Mouse (Mus musculus) bone marrow macrophage, adult 2 months (primary cell): ENCODE data around the gene Map4k5. TPM values are rescaled to one million over a fixed set of nuclear protein-coding genes. Genes with fewer than 3 reads are reported as not detected.

ENCODE experiments used
- H3K27ac ChIP-seq: 2 replicates; pipeline ENCODE4 v1.5.1; 2012; ENCODE audit warnings: low read depth, low read length; ENCODE audit not compliant: insufficient read depth
- H3K4me1 ChIP-seq: 2 replicates; pipeline ENCODE4 v1.6.1; 2012; ENCODE audit warnings: low read length; ENCODE audit not compliant: control insufficient read depth, insufficient read depth
- H3K4me3 ChIP-seq: 2 replicates; pipeline ENCODE4 v1.5.1; 2012; ENCODE audit warnings: mild to moderate bottlenecking, low read length, moderate library complexity; ENCODE audit not compliant: insufficient read depth
- CTCF ChIP-seq: IDR thresholded peaks from 2 replicates; pipeline ENCODE4 v1.5.1; 2012; ENCODE audit warnings: low read depth, mild to moderate bottlenecking, low read length, moderate library complexity
- POLR2A ChIP-seq: IDR thresholded peaks from 2 replicates; pipeline ENCODE4 v1.6.1; 2012; ENCODE audit warnings: mild to moderate bottlenecking, low read depth, low read length, borderline replicate concordance
- polyA plus RNA-seq: library from polyadenylated mRNA; stranded (reverse); fragments of >200 nt; gene quantifications from 2 replicates; pipeline ENCODE4 v1.2.4, GENCODE M21; 2012; ENCODE audit not compliant: missing spikeins, insufficient read depth, insufficient read length

Map4k5 gene
- polyA plus RNA-seq, 1 experiment = 8.2 TPM

DNA sequence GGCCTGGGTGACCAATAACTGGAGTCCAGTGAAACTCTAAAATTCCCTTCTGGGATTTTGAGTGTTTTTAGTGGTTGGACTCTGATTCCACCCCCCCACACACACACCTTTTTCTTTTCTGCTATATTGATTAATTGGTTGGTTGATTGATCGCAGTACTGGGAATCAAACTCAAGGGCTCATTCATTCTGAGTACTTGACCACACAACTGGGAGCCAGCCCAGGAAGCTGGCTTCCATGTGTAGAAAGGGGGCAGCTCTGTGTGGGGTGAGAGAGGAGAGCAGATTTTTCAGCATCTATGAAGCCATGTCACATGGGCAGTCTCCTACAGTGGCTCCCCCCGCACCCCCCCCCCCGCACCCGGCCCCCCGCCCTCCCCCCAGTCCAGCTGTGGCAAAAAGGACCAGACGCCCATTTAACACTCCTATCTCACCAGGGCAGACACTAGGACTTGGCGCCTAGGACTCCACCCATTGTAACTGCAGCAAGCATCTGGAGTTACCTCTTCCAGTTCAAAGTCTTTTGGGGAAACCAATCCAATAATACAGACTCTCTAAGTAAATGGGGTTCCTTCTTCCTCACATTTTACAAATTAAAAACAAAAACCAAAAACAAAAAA, 133.6 kb downstream of the Map4k5 start:
- no peak for TF ChIP-seq POLR2A
- no peak for TF ChIP-seq CTCF
- H3K4me3 ChIP-seq = no peak overlapping the region

DNA sequence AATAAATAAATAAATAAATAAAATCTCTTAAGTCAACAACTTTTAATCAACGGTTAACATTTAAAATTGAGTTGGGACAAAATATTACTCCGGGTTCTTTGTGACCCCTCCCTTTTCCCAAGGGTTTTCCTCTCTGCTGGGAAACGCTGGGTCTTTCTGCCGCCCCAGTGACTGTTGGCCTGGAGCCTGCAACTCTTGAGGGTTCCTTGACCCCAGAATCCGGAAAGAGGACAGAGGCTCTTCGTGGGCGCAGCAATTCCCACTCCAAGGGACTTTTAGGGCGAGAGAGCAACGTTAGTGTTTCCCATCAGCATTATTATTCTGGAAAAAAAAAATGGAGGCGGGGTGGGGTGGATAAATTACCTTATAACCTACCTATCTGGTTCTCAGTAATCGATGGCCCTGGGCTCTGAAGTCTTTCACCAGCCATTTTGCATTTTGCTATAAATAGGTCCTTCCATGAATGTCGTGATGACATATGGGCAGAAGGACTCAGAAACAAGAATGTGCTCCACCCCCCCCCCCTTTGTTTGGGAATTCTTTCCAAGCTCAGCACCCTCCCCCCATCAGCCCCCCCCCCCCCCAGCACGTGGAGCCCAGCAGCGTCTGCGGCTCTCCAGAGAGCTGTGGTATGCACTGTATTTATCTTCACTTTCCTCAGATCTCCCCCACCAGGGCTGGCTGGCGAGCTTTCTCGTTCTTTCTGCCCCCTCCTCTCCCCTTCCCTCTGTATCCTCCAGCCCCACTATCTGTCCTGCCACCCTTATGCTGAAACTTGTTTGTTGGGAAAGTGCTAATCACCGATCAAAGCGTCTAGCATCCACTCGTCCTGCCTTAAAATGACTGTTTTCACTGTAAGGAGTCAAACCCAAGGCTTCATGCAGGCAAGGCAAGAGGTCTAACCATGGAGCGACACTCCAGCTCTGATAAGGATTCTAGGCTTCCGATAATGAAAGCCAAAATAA, 134.5 kb downstream of the Map4k5 start:
- Histone ChIP-seq H3K27ac (no peak overlapping the region), H3K4me3 (no peak overlapping the region), H3K4me1 (peaks cover 2% of the 10 kb centered on the region; the same call in 1 of the 2 replicates)
- no peak for TF ChIP-seq POLR2A
- TF ChIP-seq CTCF = no peak

More for the DNA sequence above, 133.6 kb downstream of the Map4k5 start:
- Histone ChIP-seq H3K4me1 (peaks cover 2% of the 10 kb centered on the region; the same call in 1 of the 2 replicates), H3K27ac (no peak overlapping the region)

DNA sequence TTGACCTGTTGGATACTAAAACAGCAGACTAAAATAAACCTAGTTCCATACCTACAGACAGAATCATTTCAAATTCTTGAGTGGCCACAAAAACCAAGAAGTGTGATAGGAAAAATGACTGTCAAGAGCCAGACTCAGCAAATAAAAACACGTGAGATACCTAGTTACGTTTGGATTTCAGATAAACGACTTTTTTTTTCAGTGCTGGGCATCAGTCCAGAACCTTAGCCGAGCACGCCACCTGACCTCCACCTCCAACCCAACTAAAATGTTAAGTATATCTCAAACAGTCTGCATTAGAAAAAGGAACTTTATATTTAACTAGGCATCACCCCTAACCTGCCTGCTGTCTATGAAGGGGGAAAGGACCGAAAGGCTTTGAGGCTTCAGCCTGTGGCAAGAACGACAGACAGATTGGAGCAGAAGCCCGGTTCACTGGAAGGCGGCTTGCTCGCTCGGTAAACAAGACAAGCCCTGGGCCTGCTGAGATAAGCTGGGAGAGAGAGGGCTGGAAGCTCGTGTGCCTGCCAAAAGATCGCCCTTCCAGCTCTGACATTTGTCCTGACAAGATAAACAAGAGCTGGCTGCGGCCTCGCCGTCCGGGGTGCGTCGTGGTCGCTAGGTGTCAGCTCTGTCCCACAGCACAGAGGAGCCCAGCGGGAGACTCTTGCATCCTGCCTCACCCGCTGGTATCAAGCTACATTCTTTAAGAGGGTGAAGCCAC, 135.4 kb downstream of the Map4k5 start:
- TF ChIP-seq CTCF (no peak; the same call in 1 of the 2 replicates), POLR2A (no peak)
- Histone ChIP-seq H3K4me3 (no peak overlapping the region), H3K4me1 (peaks cover 2% of the 10 kb centered on the region; the same call in 1 of the 2 replicates), H3K27ac (no peak overlapping the region)

DNA sequence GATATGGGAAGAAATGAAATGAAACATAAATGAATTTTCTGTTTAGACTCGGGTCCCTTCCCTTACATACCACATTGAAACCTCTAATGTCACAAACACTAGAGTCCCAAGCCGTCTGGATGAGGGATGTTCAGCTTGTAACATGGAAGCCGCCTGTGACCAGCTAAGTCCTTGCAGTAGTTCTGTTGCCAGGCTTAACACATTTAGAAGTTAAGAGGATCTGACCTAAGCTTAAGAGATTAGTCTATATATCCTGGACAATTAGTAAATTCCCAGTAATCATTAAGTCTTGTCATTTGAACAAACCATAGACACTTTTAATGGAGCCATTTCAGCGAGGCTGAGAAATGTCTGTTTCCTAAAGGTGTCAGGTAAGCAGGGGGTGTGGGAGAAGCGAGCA, 137.0 kb downstream of the Map4k5 start:
- no peak overlapping the region for H3K4me3 ChIP-seq
- no peak overlapping the region for H3K27ac ChIP-seq
- peaks cover 2% of the 10 kb centered on the region; the same call in 1 of the 2 replicates for H3K4me1 ChIP-seq
- TF ChIP-seq CTCF (no peak), POLR2A (no peak)

DNA sequence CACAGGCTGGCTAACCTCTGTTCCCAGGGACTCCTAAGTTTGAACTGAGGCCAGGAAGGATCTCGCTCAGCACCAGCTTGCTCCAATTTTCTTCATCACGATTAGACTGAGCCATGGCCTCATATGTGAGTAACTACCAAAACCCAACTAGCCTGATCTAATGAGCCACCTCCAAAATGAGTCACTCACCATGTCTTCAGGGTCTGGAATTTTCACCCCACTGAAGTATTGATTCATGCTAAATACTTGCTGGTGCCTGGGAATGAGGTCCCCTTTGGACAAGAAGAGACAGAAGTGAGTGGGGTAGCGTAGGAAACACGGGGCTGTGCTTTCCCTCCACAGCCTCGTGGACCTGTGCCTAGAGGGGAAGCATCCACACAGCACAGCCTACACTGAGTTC, 139.1 kb downstream of the Map4k5 start:
- no peak for TF ChIP-seq CTCF
- no peak for TF ChIP-seq POLR2A
- Histone ChIP-seq H3K4me3 (no peak overlapping the region), H3K27ac (no peak overlapping the region), H3K4me1 (peaks cover 2% of the 10 kb centered on the region; the same call in 1 of the 2 replicates)

Other genes with a start within 250 kb of the Map4k5 start
- gene Sos2, start 211.3 kb downstream of the Map4k5 start, polyA plus RNA-seq = 35.3 and 35.8 TPM in 2 replicates
- 3.5 and 4.0 TPM in 2 replicates for gene L2hgdh, start 168.3 kb downstream of the Map4k5 start, polyA plus RNA-seq
- gene Atp5s, start 168.2 kb downstream of the Map4k5 start, polyA plus RNA-seq = 9.8 and 13.8 TPM in 2 replicates
- gene Cdkl1, start 101.9 kb downstream of the Map4k5 start, polyA plus RNA-seq = not detected in 2 replicates
- gene Atl1, start 586 bp downstream of the Map4k5 start, polyA plus RNA-seq = 0.84 and 1.1 TPM in 2 replicates
- gene Sav1, start 93.8 kb upstream of the Map4k5 start, polyA plus RNA-seq = 69.9 and 70.7 TPM in 2 replicates
- gene Nin, start 220.5 kb upstream of the Map4k5 start, polyA plus RNA-seq = 25.7 and 29.6 TPM in 2 replicates